Mouse (Mus musculus): Measurements from ENCODE around the gene Prkar1b. TPM values are rescaled to one million over a fixed set of nuclear protein-coding genes. Genes with fewer than 3 reads are reported as not detected.
A peak's percentile ranks its signal among the peaks of the same experiment; 100 is the strongest.

The Prkar1b gene
- polyA plus RNA-seq, 2 experiments: 0.44 to 0.73 TPM

- H3K27ac ChIP-seq: no peak overlapping the region
- ATAC-seq (ENCODE audit: insufficient read depth) (peak; percentile 53; the same call in 1 of the 2 replicates), DNase-seq (ENCODE audit: low read depth in 3 of 3, low spot score in 3 of 3) (no peak)
- H3K4me2 ChIP-seq (ENCODE audit: low read depth): no peak overlapping the region
- WGBS (ENCODE audit: insufficient replicate concordance): 59% methylated on average over 9 of the region's 9 CpGs
- H3K4me1 ChIP-seq (replicated peaks; ENCODE audit: control insufficient read depth in 2 of 2, insufficient read depth in 2 of 2, low read length in 1 of 2): peaks cover 0 to 4% of the 10 kb centered on the region in 2 experiments; a peak in 2 of 4 replicates
- no peaks in the 10 kb centered on the region for H3K9me3 ChIP-seq (ENCODE audit: control insufficient read depth, low read length)
- no peak for TF ChIP-seq EP300 (IDR thresholded peaks at IDR 0.05; ENCODE audit: low read depth)
- TF ChIP-seq CTCF (IDR thresholded peaks at IDR 0.05; ENCODE audit: low read depth): no peak
- H3K9ac ChIP-seq (replicated peaks): no peak overlapping the region
- no peak overlapping the region for H3K4me3 ChIP-seq (ENCODE audit: insufficient read depth in 1 of 2, low read depth in 2 of 2, low read length in 2 of 2)
- H3K36me3 ChIP-seq (replicated peaks; ENCODE audit: control insufficient read depth, insufficient read depth, low read depth): no peaks in the 10 kb centered on the region
- no peaks in the 10 kb centered on the region for H3K27me3 ChIP-seq (ENCODE audit: control insufficient read depth, insufficient read depth, low read length)
These were observed 169.2 kb downstream of the Prkar1b start for GRCm38 (mm10) chr5:138980608-138981007.

- Histone ChIP-seq H3K36me3 (replicated peaks; ENCODE audit: control insufficient read depth, insufficient read depth, low read depth) (no peaks in the 10 kb centered on the region), H3K27ac (no peak overlapping the region), H3K4me1 (replicated peaks; ENCODE audit: control insufficient read depth in 2 of 2, insufficient read depth in 2 of 2, low read length in 1 of 2) (peaks cover 0 to 4% of the 10 kb centered on the region in 2 experiments; a peak in 2 of 4 replicates), H3K4me3 (ENCODE audit: insufficient read depth in 1 of 2, low read depth in 2 of 2, low read length in 2 of 2) (no peak overlapping the region), H3K9ac (replicated peaks) (no peak overlapping the region), H3K4me2 (ENCODE audit: low read depth) (no peak overlapping the region), H3K9me3 (ENCODE audit: control insufficient read depth, low read length) (no peaks in the 10 kb centered on the region), H3K27me3 (ENCODE audit: control insufficient read depth, insufficient read depth, low read length) (no peaks in the 10 kb centered on the region)
- WGBS (ENCODE audit: insufficient replicate concordance): 60% methylated on average over 8 of the region's 8 CpGs
- ATAC-seq (ENCODE audit: insufficient read depth): no peak
- no peak for TF ChIP-seq EP300 (IDR thresholded peaks at IDR 0.05; ENCODE audit: low read depth)
- TF ChIP-seq CTCF (IDR thresholded peaks at IDR 0.05; ENCODE audit: low read depth): no peak
- DNase-seq (ENCODE audit: low read depth in 3 of 3, low spot score in 3 of 3): no peak
These were observed 170.0 kb downstream of the Prkar1b start for GRCm38 (mm10) chr5:138979840-138980239.

DNA sequence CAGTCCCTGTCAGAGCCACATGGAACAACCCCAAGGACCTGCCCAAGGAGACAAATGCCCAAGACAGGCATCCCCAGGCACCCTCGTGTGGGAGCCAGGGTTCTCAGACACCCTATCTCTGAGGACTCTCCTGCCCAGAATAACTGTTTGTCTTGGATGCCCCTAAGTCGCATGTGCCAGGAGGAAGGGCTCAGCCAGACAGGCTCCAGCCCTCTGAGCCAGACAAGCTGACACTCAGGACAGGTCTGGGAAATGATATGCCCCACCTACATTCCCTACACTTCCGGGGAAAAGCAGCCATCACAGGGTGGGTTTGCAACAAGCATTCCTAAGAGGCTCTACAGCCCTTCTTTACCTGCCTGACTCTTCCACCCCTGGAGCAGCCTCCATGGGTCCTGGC lies 172.0 kb downstream of the Prkar1b start:
- no peak for DNase-seq (ENCODE audit: low read depth in 3 of 3, low spot score in 3 of 3)
- Histone ChIP-seq H3K4me1 (replicated peaks; ENCODE audit: control insufficient read depth in 2 of 2, insufficient read depth in 2 of 2, low read length in 1 of 2) (peaks cover 0 to 4% of the 10 kb centered on the region in 2 experiments; a peak in 2 of 4 replicates), H3K9ac (replicated peaks) (no peak overlapping the region), H3K27me3 (ENCODE audit: control insufficient read depth, insufficient read depth, low read length) (no peaks in the 10 kb centered on the region), H3K9me3 (ENCODE audit: control insufficient read depth, low read length) (no peaks in the 10 kb centered on the region), H3K36me3 (replicated peaks; ENCODE audit: control insufficient read depth, insufficient read depth, low read depth) (no peaks in the 10 kb centered on the region), H3K4me3 (ENCODE audit: insufficient read depth in 1 of 2, low read depth in 2 of 2, low read length in 2 of 2) (no peak overlapping the region), H3K27ac (no peak overlapping the region), H3K4me2 (ENCODE audit: low read depth) (no peak overlapping the region)
- TF ChIP-seq CTCF (IDR thresholded peaks at IDR 0.05; ENCODE audit: low read depth): no peak
- TF ChIP-seq EP300 (IDR thresholded peaks at IDR 0.05; ENCODE audit: low read depth): no peak
- no peak for ATAC-seq (ENCODE audit: insufficient read depth)
- 42% methylated on average over 3 of the region's 3 CpGs for whole genome bisulfite sequencing (ENCODE audit: insufficient replicate concordance)

DNA sequence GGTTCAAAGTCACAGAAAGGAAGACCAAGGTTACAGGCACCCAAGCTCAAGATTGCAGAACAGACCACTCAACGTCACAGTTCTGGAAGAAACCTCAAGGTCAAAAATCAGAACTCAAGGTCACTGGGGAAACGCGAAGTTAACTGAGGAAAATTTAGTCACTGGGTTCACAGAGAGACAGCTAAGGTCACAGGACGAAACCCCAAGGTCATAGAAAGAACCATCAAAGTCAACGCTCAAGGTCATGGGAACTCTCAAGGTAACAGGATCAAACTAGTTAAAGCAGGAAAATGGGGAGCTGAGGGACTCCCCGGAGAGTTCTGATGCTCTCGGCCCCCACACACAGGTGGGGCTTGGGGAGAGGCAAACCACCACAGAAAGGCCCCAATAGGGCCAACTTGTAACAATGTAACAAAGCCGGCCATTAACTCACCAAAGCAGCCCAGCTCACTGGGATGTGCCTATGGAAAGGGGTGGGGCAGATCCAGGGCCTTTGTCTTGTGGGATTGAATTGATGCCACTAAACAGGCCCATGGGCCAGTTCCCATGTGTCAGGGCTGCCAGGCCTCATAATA lies 174.8 kb downstream of the Prkar1b start:
- 69% methylated on average over 8 of the region's 8 CpGs for WGBS (ENCODE audit: insufficient replicate concordance)
- no peak for ATAC-seq (ENCODE audit: insufficient read depth)
- no peak overlapping the region for H3K4me2 ChIP-seq (ENCODE audit: low read depth)

DNA sequence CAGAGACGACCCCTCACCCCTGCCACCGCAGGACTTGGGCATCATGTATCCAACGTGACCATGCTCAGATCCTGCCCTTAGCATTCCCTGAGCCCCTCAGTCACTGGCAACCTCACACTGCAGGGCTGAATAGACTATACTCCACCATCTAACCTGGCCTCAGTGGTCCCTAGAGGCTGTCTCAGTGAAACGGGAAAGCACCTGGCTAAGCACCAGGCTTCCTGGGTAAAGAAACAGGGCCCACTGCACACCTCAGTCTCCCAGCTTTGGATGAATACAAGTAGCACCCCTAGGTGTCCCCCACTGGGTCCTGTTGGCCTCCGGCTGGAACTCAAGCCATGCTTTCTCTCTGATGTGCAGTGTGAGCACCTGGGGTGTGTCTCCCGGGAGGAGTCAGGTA lies 176.3 kb downstream of the Prkar1b start:
- Histone ChIP-seq H3K9ac (replicated peaks) (no peak overlapping the region), H3K36me3 (replicated peaks; ENCODE audit: control insufficient read depth, insufficient read depth, low read depth) (no peaks in the 10 kb centered on the region), H3K4me1 (replicated peaks; ENCODE audit: control insufficient read depth in 2 of 2, insufficient read depth in 2 of 2, low read length in 1 of 2) (no peaks in the 10 kb centered on the region), H3K27ac (no peak overlapping the region), H3K27me3 (ENCODE audit: control insufficient read depth, insufficient read depth, low read length) (no peaks in the 10 kb centered on the region), H3K4me3 (ENCODE audit: insufficient read depth in 1 of 2, low read depth in 2 of 2, low read length in 2 of 2) (no peak overlapping the region), H3K9me3 (ENCODE audit: control insufficient read depth, low read length) (no peaks in the 10 kb centered on the region), H3K4me2 (ENCODE audit: low read depth) (no peak overlapping the region)
- WGBS (ENCODE audit: insufficient replicate concordance): 65% methylated on average over 6 of the region's 6 CpGs
- ATAC-seq (ENCODE audit: insufficient read depth) (no peak), DNase-seq (ENCODE audit: low read depth in 3 of 3, low spot score in 3 of 3) (no peak)
- TF ChIP-seq EP300 (IDR thresholded peaks at IDR 0.05; ENCODE audit: low read depth) (no peak), CTCF (IDR thresholded peaks at IDR 0.05; ENCODE audit: low read depth) (no peak)

More for the DNA sequence above, 174.8 kb downstream of the Prkar1b start:
- TF ChIP-seq CTCF (IDR thresholded peaks at IDR 0.05; ENCODE audit: low read depth) (no peak), EP300 (IDR thresholded peaks at IDR 0.05; ENCODE audit: low read depth) (no peak)
- H3K36me3 ChIP-seq (replicated peaks; ENCODE audit: control insufficient read depth, insufficient read depth, low read depth): no peaks in the 10 kb centered on the region
- H3K27me3 ChIP-seq (ENCODE audit: control insufficient read depth, insufficient read depth, low read length): no peaks in the 10 kb centered on the region
- no peaks in the 10 kb centered on the region for H3K9me3 ChIP-seq (ENCODE audit: control insufficient read depth, low read length)
- no peak overlapping the region for H3K4me3 ChIP-seq (ENCODE audit: insufficient read depth in 1 of 2, low read depth in 2 of 2, low read length in 2 of 2)
- no peak overlapping the region for H3K27ac ChIP-seq
- DNase-seq (ENCODE audit: low read depth in 3 of 3, low spot score in 3 of 3): no peak
- peaks cover 0 to 2% of the 10 kb centered on the region in 2 experiments; a peak in 2 of 4 replicates for H3K4me1 ChIP-seq (replicated peaks; ENCODE audit: control insufficient read depth in 2 of 2, insufficient read depth in 2 of 2, low read length in 1 of 2)
- H3K9ac ChIP-seq (replicated peaks): no peak overlapping the region
